Mouse (Mus musculus) kidney, adult 2 months (tissue): ENCODE data around the gene Six6. TPM values are rescaled to one million over a fixed set of nuclear protein-coding genes. Genes with fewer than 3 reads are reported as not detected.

ENCODE experiments used
- DNase-seq: peaks from one replicate; pipeline ENCODE4 v3.0.0; 2021
- H3K27ac ChIP-seq: fragments of 200-500 bp; 2 replicates; pipeline ENCODE4 v1.5.1; 2012; ENCODE audit warnings: low read depth, low read length, control low read depth, inconsistent platforms; ENCODE audit not compliant: insufficient read depth
- H3K27me3 ChIP-seq: fragments of 200-500 bp; replicated peaks from 2 replicates; pipeline ENCODE4 v1.6.1; 2012; ENCODE audit warnings: mild to moderate bottlenecking, moderate library complexity, low read length, inconsistent platforms; ENCODE audit not compliant: control insufficient read depth, insufficient read depth
- H3K36me3 ChIP-seq: fragments of 200-500 bp; 2 replicates; pipeline ENCODE4 v1.6.1; 2012; ENCODE audit warnings: mild to moderate bottlenecking, moderate library complexity, low read length, inconsistent platforms; ENCODE audit not compliant: control insufficient read depth, insufficient read depth
- H3K4me1 ChIP-seq: fragments of 200-500 bp; 2 replicates; pipeline ENCODE4 v1.6.1; 2011; ENCODE audit warnings: low read length; ENCODE audit not compliant: control insufficient read depth, insufficient read depth
- H3K4me3 ChIP-seq: fragments of 200-500 bp; 2 replicates; pipeline ENCODE4 v1.5.1; 2011; ENCODE audit warnings: mild to moderate bottlenecking, low read depth, low read length, control low read depth; ENCODE audit not compliant: insufficient read depth
- CTCF ChIP-seq: fragments of 200-500 bp; conservative IDR thresholded peaks from 2 replicates; pipeline ENCODE4 v1.5.1; 2011; ENCODE audit warnings: low read depth, mild to moderate bottlenecking, control low read depth, low read length, moderate library complexity, mixed read lengths; ENCODE audit not compliant: insufficient read depth, insufficient read length
- POLR2A ChIP-seq: fragments of 200-500 bp; IDR thresholded peaks from one replicate; pipeline ENCODE4 v1.6.1; 2011; ENCODE audit warnings: low read depth, low read length, control low read depth
- WGBS: fragments of 180-500 bp; shearing (Covaris S2); methylation state at CpG from one replicate; pipeline ENCODE4 v1.1.7; 2018; 5-methylcytosine and 5-hydroxymethylcytosine counted together
- polyA plus RNA-seq: library from polyadenylated mRNA; depleted of rRNA; stranded (reverse); fragments of >200 nt; gene quantifications from 2 replicates; pipeline ENCODE4 v1.2.3, GENCODE M21; 2012

Six6 gene
- polyA plus RNA-seq, 1 experiment = not detected

GRCm38 (mm10) chr12:72958446-72958845, 18.8 kb downstream of the Six6 start:
- no peak overlapping the region for H3K27ac ChIP-seq
- H3K36me3 ChIP-seq = no peaks in the 10 kb centered on the region
- no peaks in the 10 kb centered on the region for H3K4me1 ChIP-seq
- TF ChIP-seq CTCF = no peak
- TF ChIP-seq POLR2A = no peak
- no peak overlapping the region for H3K4me3 ChIP-seq
- H3K27me3 ChIP-seq = no peaks in the 10 kb centered on the region
- WGBS = 97% methylated on average over 3 of the region's 3 CpGs
- no peak for DNase-seq

DNA sequence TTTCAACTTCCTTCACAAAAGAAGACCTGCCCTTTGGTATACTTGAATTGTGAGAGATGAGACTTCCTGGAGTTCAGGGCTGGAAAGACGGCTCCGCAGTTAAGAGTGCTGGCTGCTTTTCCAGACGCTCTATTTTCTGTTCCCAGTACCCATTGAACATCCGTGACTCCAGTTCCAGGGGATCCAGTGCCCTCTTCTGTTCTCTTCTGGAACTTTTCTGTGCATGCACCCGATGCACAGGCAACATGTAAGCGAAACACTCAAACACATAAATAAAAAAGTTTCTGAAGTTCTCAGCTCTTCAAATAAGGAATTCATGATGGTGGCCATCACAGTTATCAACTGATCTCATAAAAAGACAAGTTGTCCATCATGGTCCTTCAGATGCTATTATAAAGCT, 23.1 kb downstream of the Six6 start:
- no peaks in the 10 kb centered on the region for H3K4me1 ChIP-seq
- no peak for DNase-seq
- WGBS = 72% methylated on average over 6 of the region's 6 CpGs
- H3K27ac ChIP-seq = no peak overlapping the region
- no peak overlapping the region for H3K4me3 ChIP-seq
- no peaks in the 10 kb centered on the region for H3K27me3 ChIP-seq
- no peak for TF ChIP-seq POLR2A
- no peak for TF ChIP-seq CTCF
- no peaks in the 10 kb centered on the region for H3K36me3 ChIP-seq

GRCm38 (mm10) chr12:72967541-72967940, 27.8 kb downstream of the Six6 start:
- H3K4me3 ChIP-seq = no peak overlapping the region
- no peaks in the 10 kb centered on the region for H3K36me3 ChIP-seq
- no peak overlapping the region for H3K27ac ChIP-seq
- no peaks in the 10 kb centered on the region for H3K4me1 ChIP-seq
- no peaks in the 10 kb centered on the region; the same call in 1 of the 2 replicates for H3K27me3 ChIP-seq
- TF ChIP-seq POLR2A = no peak
- TF ChIP-seq CTCF = no peak
- DNase-seq = no peak
- WGBS = 83% methylated on average over 7 of the region's 7 CpGs

GRCm38 (mm10) chr12:72970620-72971019, 30.9 kb downstream of the Six6 start:
- TF ChIP-seq POLR2A = no peak
- TF ChIP-seq CTCF = no peak
- Histone ChIP-seq H3K4me3 (no peak overlapping the region), H3K36me3 (no peaks in the 10 kb centered on the region), H3K27ac (no peak overlapping the region), H3K27me3 (no peaks in the 10 kb centered on the region; the same call in 1 of the 2 replicates), H3K4me1 (no peaks in the 10 kb centered on the region)
- no peak for DNase-seq
- 65% methylated on average over 14 of the region's 14 CpGs for WGBS

DNA sequence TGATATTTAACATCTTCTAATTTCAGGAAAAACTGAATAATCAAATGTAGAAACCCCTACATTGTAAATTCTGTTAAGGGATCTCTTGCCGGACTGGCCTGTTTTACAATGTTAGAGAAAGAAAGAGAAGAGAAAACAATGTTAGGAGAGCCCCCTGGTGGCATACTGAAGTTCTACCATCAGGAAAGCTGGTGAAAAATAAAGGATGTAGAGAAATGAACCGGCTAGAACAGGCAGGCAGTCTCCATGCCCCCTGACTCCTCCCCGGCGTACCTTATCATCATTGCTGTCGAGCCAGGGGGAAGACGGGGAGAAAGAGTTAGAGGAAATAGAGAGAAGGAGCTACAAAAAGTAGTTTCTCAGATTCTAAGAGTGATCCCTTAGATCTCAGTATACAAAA, 33.5 kb downstream of the Six6 start:
- Histone ChIP-seq H3K27me3 (no peaks in the 10 kb centered on the region; the same call in 1 of the 2 replicates), H3K27ac (no peak overlapping the region), H3K4me1 (no peaks in the 10 kb centered on the region), H3K36me3 (no peaks in the 10 kb centered on the region), H3K4me3 (no peak overlapping the region)
- peak; percentile 56 for DNase-seq
- TF ChIP-seq CTCF = 0 out of 2 replicates have a peak, but pooled peaks have one; percentile 16
- no peak for TF ChIP-seq POLR2A
- WGBS = 2% methylated on average over 6 of the region's 6 CpGs

DNA sequence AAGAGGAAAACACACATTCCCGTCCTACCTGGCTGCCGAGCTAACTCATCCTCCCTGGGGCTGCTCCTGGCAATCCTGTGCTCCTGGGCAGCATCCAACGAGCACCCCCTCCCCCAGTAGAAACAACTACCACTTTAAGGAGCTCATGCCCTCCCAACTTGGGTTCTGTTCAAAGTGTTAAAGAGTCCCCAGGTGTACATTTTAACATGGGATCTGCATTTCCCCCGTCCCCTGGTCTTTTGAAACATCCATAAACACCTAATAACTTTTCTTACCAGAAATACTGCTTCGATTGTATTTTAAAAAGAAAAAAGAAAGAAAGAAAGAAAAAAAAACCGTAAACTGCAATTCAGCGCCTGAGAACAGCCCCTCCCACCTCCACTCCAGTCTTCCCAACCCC, 36.5 kb downstream of the Six6 start:
- H3K36me3 ChIP-seq = no peaks in the 10 kb centered on the region
- TF ChIP-seq CTCF (no peak), POLR2A (no peak)
- DNase-seq = no peak
- WGBS = 17% methylated on average over 7 of the region's 7 CpGs
- no peaks in the 10 kb centered on the region; the same call in 1 of the 2 replicates for H3K27me3 ChIP-seq
- no peaks in the 10 kb centered on the region for H3K4me1 ChIP-seq
- H3K27ac ChIP-seq = no peak overlapping the region
- no peak overlapping the region for H3K4me3 ChIP-seq

GRCm38 (mm10) chr12:72976718-72977117, 37.0 kb downstream of the Six6 start:
- TF ChIP-seq CTCF (peak; percentile 94), POLR2A (no peak)
- Histone ChIP-seq H3K36me3 (no peaks in the 10 kb centered on the region), H3K4me1 (no peaks in the 10 kb centered on the region), H3K27me3 (no peaks in the 10 kb centered on the region; the same call in 1 of the 2 replicates), H3K4me3 (no peak overlapping the region), H3K27ac (no peak overlapping the region)
- 3% methylated on average over 12 of the region's 12 CpGs for WGBS
- peak; percentile 72 for DNase-seq
